Mouse (Mus musculus): ENCODE measurements at regions not wholly inside any gene's neighbourhood (a gene's known extent, or its start where the extent isn't known, plus 50 kb on each side); places are given as distances from the start of the nearest gene placed in this dataset.

DNA sequence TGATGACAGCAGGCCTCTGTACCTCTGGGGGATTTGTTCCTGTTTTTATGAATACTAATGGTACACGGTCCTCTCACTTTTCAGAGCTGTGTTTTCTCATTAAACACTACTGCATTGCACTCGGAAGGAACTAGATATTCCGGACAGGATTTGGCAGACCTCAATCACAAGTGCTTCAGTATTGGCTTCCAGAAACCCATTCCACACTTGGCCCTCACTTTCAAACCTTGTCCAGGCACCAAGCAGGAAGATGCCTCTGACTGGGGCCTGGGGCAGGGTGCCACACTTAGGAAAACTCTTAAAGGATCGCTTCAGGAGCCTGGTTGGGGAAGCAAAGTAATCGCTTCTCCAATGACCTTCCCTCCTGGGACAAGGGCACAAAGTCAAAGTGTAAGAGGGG is 50.7 kb upstream of the Mrps6 start:
- no peak for TF ChIP-seq GATA1 (IDR thresholded peaks at IDR 0.05; ENCODE audit: borderline replicate concordance, low read length)
- TF ChIP-seq FLI1 (IDR thresholded peaks at IDR 0.05; ENCODE audit: low read length) = no peak

Measured in megakaryocyte, embryonic 14.5 days (primary cell).